Mouse (Mus musculus): ENCODE data around the gene Casp7.

DNA sequence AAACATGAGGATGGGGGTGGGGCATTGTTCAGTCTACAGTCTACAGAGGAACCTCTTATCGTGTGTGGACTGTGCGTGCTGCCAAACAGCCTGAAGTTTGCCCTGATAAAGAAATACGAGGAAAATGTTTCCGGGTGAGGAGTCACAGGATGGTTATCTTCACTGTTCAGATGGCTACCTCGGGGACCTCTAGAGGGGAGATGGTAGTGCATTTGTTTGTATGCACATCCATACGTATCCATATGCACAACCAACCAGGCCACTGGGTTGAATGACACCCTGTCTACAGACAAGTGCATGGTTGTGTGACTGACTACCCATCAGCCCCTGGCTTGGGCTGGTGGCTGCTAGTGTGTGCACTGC, 42.1 kb downstream of the Casp7 start:
- TF ChIP-seq CTCF (IDR thresholded peaks at IDR 0.05; ENCODE audit: borderline replicate concordance, insufficient read depth, low read depth, low read length) (no peak), POLR2A (IDR thresholded peaks at IDR 0.05; ENCODE audit: borderline replicate concordance, insufficient read depth, low read length) (no peak)

Measured in cerebellum, adult 2 months (tissue).